Mouse (Mus musculus): ENCODE measurements around the gene Mdm4.

DNA sequence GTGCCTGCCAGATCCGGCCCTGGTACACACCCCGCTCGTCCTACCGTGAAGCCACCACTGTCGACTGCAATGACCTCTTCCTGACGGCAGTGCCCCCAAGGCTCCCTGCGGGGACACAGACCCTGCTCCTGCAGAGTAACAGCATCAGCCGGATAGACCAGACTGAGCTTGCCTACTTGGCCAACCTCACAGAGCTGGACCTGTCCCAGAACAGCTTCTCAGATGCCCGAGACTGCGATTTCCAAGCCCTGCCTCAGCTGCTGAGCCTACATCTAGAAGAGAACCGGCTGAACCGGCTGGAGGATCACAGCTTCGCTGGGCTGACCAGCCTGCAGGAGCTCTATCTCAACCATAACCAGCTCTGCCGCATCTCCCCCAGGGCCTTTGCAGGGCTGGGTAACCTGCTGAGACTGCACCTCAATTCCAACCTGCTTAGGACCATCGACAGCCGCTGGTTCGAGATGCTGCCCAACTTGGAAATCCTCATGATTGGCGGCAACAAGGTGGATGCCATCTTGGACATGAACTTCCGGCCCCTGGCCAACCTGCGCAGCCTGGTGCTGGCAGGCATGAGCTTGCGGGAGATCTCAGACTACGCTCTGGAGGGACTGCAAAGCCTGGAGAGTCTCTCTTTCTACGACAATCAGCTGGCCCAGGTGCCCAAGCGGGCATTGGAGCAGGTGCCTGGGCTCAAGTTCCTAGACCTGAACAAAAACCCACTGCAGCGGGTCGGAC is 92.9 kb downstream of the Mdm4 start:
- TF ChIP-seq POLR2A (IDR thresholded peaks at IDR 0.05; ENCODE audit: borderline replicate concordance, extremely low read depth, low read depth, low read length) (no peak), CTCF (IDR thresholded peaks at IDR 0.05; ENCODE audit: insufficient read depth, low read length) (no peak)

Data from lung, adult 2 months (tissue).